Mouse (Mus musculus) limb, embryonic 15.5 days (tissue): ENCODE data around the gene Irx3. TPM values are rescaled to one million over a fixed set of nuclear protein-coding genes. Genes with fewer than 3 reads are reported as not detected.

Experiments
- ATAC-seq: fragments of 200-750 bp; cut with Nextera tagmentation; 2 replicates; pipeline ENCODE4 v1.8.0; 2017; ENCODE audit warnings: low read depth, moderate TSS enrichment; ENCODE audit not compliant: insufficient number of reproducible peaks, low FRiP score, low TSS enrichment
- H3K27ac ChIP-seq: fragments of 300-500 bp; sonication (generic); 2 replicates; pipeline ENCODE4 v1.5.1; 2015; ENCODE audit warnings: moderate library complexity, mild to moderate bottlenecking, inconsistent platforms
- H3K27me3 ChIP-seq: fragments of 300-500 bp; sonication (generic); 2 replicates; pipeline ENCODE4 v1.6.1; 2015; ENCODE audit warnings: inconsistent platforms
- H3K36me3 ChIP-seq: fragments of 300-500 bp; sonication (generic); 2 replicates; pipeline ENCODE4 v1.6.1; 2015; ENCODE audit warnings: inconsistent platforms
- H3K4me1 ChIP-seq: fragments of 300-500 bp; sonication (generic); 2 replicates; pipeline ENCODE4 v1.6.1; 2015; ENCODE audit warnings: inconsistent platforms
- H3K4me2 ChIP-seq: fragments of 300-500 bp; sonication (generic); 2 replicates; pipeline ENCODE4 v1.6.1; 2015; ENCODE audit warnings: mild to moderate bottlenecking, inconsistent platforms
- H3K4me3 ChIP-seq: fragments of 300-500 bp; sonication (generic); 2 replicates; pipeline ENCODE4 v1.5.1; 2015; ENCODE audit warnings: mild to moderate bottlenecking, inconsistent platforms
- H3K9ac ChIP-seq: fragments of 300-500 bp; sonication (generic); 2 replicates; pipeline ENCODE4 v1.6.1; 2015; ENCODE audit warnings: inconsistent platforms
- H3K9me3 ChIP-seq: fragments of 300-500 bp; sonication (generic); 2 replicates; pipeline ENCODE4 v1.6.1; 2016; ENCODE audit warnings: inconsistent platforms
- WGBS: fragments of 180-500 bp; shearing (Covaris S2); methylation state at CpG from one replicate; pipeline ENCODE4 v1.1.7; 2015; 5-methylcytosine and 5-hydroxymethylcytosine counted together
- polyA plus RNA-seq: library from polyadenylated mRNA; unstranded; fragments of >200 nt; fragmentation: Nextera tagmentation; extraction: Ambion mirVana; gene quantifications from 2 replicates; pipeline ENCODE4 v1.2.1, GENCODE M21; 2015

Gene Irx3
- polyA plus RNA-seq, 1 experiment from 2014 or later: 22.9 TPM

GRCm38 (mm10) chr8:91818784-91819183 is 16.9 kb upstream of the Irx3 start:
- Histone ChIP-seq H3K36me3 (no peaks in the 10 kb centered on the region), H3K4me3 (no peak overlapping the region), H3K27me3 (peaks cover 70% of the 10 kb centered on the region), H3K4me2 (no peak overlapping the region), H3K4me1 (0 out of 2 replicates have a peak, but pooled peaks cover 3% of the 10 kb centered on the region), H3K27ac (no peak overlapping the region), H3K9me3 (no peaks in the 10 kb centered on the region), H3K9ac (no peak overlapping the region)
- no peak for ATAC-seq
- 33% methylated on average over 3 of the region's 3 CpGs for WGBS

- H3K4me2 ChIP-seq: no peak overlapping the region
- H3K27me3 ChIP-seq: peaks cover 77% of the 10 kb centered on the region
- WGBS: 96% methylated on average over 4 of the region's 4 CpGs
- no peak overlapping the region for H3K4me3 ChIP-seq
- no peaks in the 10 kb centered on the region for H3K4me1 ChIP-seq
- H3K9ac ChIP-seq: no peak overlapping the region
- H3K27ac ChIP-seq: no peak overlapping the region
- H3K9me3 ChIP-seq: no peaks in the 10 kb centered on the region
- no peaks in the 10 kb centered on the region for H3K36me3 ChIP-seq
- ATAC-seq: no peak
Measured at GRCm38 (mm10) chr8:91814106-91814505, 12.2 kb upstream of the Irx3 start.

- 21% methylated on average over 12 of the region's 12 CpGs for WGBS
- Histone ChIP-seq H3K4me2 (no peak overlapping the region), H3K27me3 (peaks cover 89% of the 10 kb centered on the region), H3K9ac (no peak overlapping the region), H3K27ac (no peak overlapping the region), H3K4me1 (peaks cover 31% of the 10 kb centered on the region), H3K36me3 (no peaks in the 10 kb centered on the region), H3K4me3 (no peak overlapping the region), H3K9me3 (no peaks in the 10 kb centered on the region)
- ATAC-seq: no peak
Measured at GRCm38 (mm10) chr8:91806720-91807241, 4.9 kb upstream of the Irx3 start.

GRCm38 (mm10) chr8:91806084-91806719 is 4.3 kb upstream of the Irx3 start:
- 15% methylated on average over 33 of the region's 33 CpGs for WGBS
- H3K4me3 ChIP-seq: 0 out of 2 replicates have a peak overlapping the region, but pooled peaks have one; percentile 31
- no peak overlapping the region for H3K4me2 ChIP-seq
- peaks cover 89% of the 10 kb centered on the region for H3K27me3 ChIP-seq
- H3K9ac ChIP-seq: no peak overlapping the region
- H3K9me3 ChIP-seq: no peaks in the 10 kb centered on the region
- H3K4me1 ChIP-seq: peaks cover 37% of the 10 kb centered on the region
- H3K27ac ChIP-seq: no peak overlapping the region
- no peak for ATAC-seq
- H3K36me3 ChIP-seq: no peaks in the 10 kb centered on the region

- no peaks in the 10 kb centered on the region for H3K36me3 ChIP-seq
- H3K4me1 ChIP-seq: peaks cover 46% of the 10 kb centered on the region
- no peaks in the 10 kb centered on the region for H3K9me3 ChIP-seq
- 10% methylated on average over 32 of the region's 32 CpGs for WGBS
- peaks cover 91% of the 10 kb centered on the region for H3K27me3 ChIP-seq
- H3K4me2 ChIP-seq: peak overlapping the region; percentile 50
- 0 out of 2 replicates have a peak overlapping the region, but pooled peaks have one; percentile 26 for H3K9ac ChIP-seq
- no peak for ATAC-seq
- H3K4me3 ChIP-seq: peak overlapping the region; percentile 31
- no peak overlapping the region for H3K27ac ChIP-seq
Measured at GRCm38 (mm10) chr8:91805254-91805671, 3.4 kb upstream of the Irx3 start.

GRCm38 (mm10) chr8:91804403-91805253 is 2.8 kb upstream of the Irx3 start:
- Histone ChIP-seq H3K4me3 (0 out of 2 replicates have a peak overlapping the region, but pooled peaks have one; percentile 31), H3K36me3 (no peaks in the 10 kb centered on the region), H3K27ac (no peak overlapping the region), H3K4me1 (peaks cover 53% of the 10 kb centered on the region), H3K9me3 (no peaks in the 10 kb centered on the region), H3K27me3 (peaks cover 96% of the 10 kb centered on the region), H3K4me2 (peak overlapping the region; percentile 50; the same call in 1 of the 2 replicates), H3K9ac (0 out of 2 replicates have a peak overlapping the region, but pooled peaks have one; percentile 26)
- no peak for ATAC-seq
- 15% methylated on average over 35 of the region's 36 CpGs for WGBS

- Histone ChIP-seq H3K4me1 (peaks cover 56% of the 10 kb centered on the region), H3K27ac (no peak overlapping the region), H3K9ac (no peak overlapping the region), H3K4me3 (no peak overlapping the region), H3K27me3 (peaks cover 96% of the 10 kb centered on the region), H3K4me2 (no peak overlapping the region), H3K9me3 (no peaks in the 10 kb centered on the region), H3K36me3 (no peaks in the 10 kb centered on the region)
- 22% methylated on average over 28 of the region's 28 CpGs for WGBS
- no peak for ATAC-seq
Measured at GRCm38 (mm10) chr8:91803515-91804402, 1.9 kb upstream of the Irx3 start.

GRCm38 (mm10) chr8:91802401-91803322 is 795 bp upstream of the Irx3 start:
- H3K27ac ChIP-seq: no peak overlapping the region
- 5% methylated on average over 29 of the region's 29 CpGs for WGBS
- no peaks in the 10 kb centered on the region for H3K36me3 ChIP-seq
- H3K4me3 ChIP-seq: peak overlapping the region; percentile 56
- H3K4me2 ChIP-seq: peak overlapping the region; percentile 77
- peaks cover 61% of the 10 kb centered on the region for H3K4me1 ChIP-seq
- no peak overlapping the region for H3K9ac ChIP-seq
- no peak for ATAC-seq
- no peaks in the 10 kb centered on the region for H3K9me3 ChIP-seq
- H3K27me3 ChIP-seq: peaks cover 96% of the 10 kb centered on the region

- H3K4me1 ChIP-seq: peaks cover 59% of the 10 kb centered on the region
- under 1% methylated on average over 50 of the region's 57 CpGs for WGBS
- peak; percentile 73; the same call in 1 of the 2 replicates for ATAC-seq
Measured at GRCm38 (mm10) chr8:91801241-91801811, 541 bp downstream of the Irx3 start.

GRCm38 (mm10) chr8:91800523-91801240 is 1.2 kb downstream of the Irx3 start:
- no peak for ATAC-seq
- Histone ChIP-seq H3K4me1 (peaks cover 56% of the 10 kb centered on the region), H3K9ac (peak overlapping the region; percentile 58), H3K36me3 (no peaks in the 10 kb centered on the region), H3K9me3 (no peaks in the 10 kb centered on the region), H3K27ac (peak overlapping the region; percentile 83), H3K27me3 (peaks cover 97% of the 10 kb centered on the region), H3K4me2 (peak overlapping the region; percentile 77), H3K4me3 (peak overlapping the region; percentile 56)
- WGBS: under 1% methylated on average over 54 of the region's 64 CpGs

More at GRCm38 (mm10) chr8:91801241-91801811, 541 bp downstream of the Irx3 start:
- Histone ChIP-seq H3K9me3 (no peaks in the 10 kb centered on the region), H3K27me3 (peaks cover 96% of the 10 kb centered on the region), H3K36me3 (no peaks in the 10 kb centered on the region), H3K4me2 (peak overlapping the region; percentile 77), H3K9ac (peak overlapping the region; percentile 58), H3K27ac (peak overlapping the region; percentile 83), H3K4me3 (peak overlapping the region; percentile 56)
